Mouse (Mus musculus): ENCODE measurements at regions not wholly inside any gene's neighbourhood (a gene's known extent, or its start where the extent isn't known, plus 50 kb on each side); places are given as distances from the start of the nearest gene placed in this dataset.

- DNase-seq: no peak
Measured at GRCm38 (mm10) chr4:131014301-131015081, 70.3 kb downstream of the Matn1 start.

DNA sequence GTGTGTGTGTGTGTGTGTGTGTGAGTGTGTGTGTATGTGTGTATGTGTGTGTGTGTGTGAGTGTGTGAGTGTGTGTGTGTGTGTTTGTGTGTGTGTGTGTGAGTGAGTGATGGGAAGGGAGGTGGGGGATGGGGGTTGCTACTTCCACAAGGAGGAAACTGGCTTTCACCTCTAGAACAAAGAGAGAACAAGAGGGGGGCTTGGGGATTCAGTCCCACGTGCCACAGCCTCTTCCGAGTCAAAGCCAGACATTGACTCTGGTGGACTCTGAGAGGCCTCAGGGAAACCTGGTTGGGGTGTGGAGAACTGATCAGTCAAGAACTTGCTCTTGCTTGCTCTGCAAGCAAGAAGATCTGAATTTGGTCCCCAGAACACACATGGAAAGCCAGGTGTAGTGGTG, 71.0 kb downstream of the Matn1 start:
- no peak for DNase-seq

GRCm38 (mm10) chr4:131023601-131024000, 79.4 kb downstream of the Matn1 start:
- DNase-seq: no peak

DNA sequence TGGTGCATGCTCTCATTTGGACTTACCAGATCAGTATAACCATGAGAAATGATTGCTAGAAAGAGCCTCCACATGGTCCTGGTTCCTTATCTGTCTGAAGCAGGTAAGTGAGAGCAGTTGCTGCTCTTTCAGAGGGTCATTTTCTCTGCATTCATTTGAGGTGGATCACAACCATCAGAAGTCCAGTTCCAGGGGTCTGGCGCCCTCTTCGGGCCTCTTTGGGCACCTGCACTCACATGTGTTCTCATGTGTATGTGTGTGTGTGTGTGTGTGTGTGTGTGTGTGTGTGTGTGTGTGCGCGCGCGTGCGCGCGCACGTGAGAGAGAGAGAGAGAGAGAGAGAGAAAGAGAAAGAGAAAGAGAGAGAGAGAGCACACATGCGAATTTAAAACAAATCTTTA, 92.1 kb downstream of the Matn1 start:
- DNase-seq: no peak

DNA sequence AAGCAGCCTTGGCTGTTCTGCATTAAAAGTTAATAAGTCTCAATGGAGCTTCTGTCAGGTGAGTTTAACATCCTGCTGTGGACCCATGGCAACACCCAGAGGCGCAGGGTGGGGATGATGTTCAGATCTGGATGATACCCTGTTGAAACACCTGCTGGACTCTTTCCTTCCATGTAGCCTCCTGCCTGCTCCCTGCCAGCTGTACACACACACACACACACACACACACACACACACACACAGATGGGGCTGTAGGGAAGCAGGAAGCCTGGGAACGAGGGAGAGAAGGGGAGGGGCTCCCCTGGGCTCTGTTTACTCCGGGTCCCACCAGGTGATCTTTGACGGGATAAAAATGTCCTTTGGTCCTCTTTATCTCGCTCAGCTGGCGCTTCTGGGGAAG, 93.0 kb downstream of the Matn1 start:
- DNase-seq: no peak

GRCm38 (mm10) chr4:131039686-131040085, 95.5 kb downstream of the Matn1 start:
- DNase-seq: no peak

- DNase-seq: no peak
Measured at GRCm38 (mm10) chr4:131041210-131041609, 97.0 kb downstream of the Matn1 start.

- DNase-seq: no peak
Measured at GRCm38 (mm10) chr4:131046101-131046500, 101.9 kb downstream of the Matn1 start.

- DNase-seq: no peak
Measured at GRCm38 (mm10) chr4:131046969-131047650, 102.9 kb downstream of the Matn1 start.

DNA sequence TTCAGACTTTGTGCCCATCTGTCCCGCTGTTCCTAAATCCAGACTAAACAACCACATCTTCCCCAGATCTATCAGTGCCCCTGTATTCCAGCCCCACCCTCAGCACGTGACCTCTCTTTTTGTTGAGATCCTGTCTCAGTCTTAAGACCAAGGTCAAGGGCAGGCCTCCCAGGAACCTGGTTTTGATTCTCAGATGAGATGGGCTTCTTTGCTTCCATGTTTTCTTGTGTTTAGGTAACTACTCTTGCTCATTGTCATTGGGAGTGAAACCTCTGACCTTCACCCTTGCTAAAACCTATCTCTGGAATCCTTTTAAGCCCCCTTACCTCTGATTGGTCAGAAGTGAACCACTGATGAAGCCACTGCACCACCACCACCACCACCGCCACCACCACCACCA, 112.1 kb downstream of the Matn1 start:
- DNase-seq: no peak

GRCm38 (mm10) chr4:131059572-131059971, 115.4 kb downstream of the Matn1 start:
- no peak for DNase-seq

GRCm38 (mm10) chr4:131060191-131060680, 116.1 kb downstream of the Matn1 start:
- no peak for DNase-seq

GRCm38 (mm10) chr4:131060706-131061105, 116.5 kb downstream of the Matn1 start:
- no peak for DNase-seq

- no peak for DNase-seq
Measured at GRCm38 (mm10) chr4:131062592-131062991, 118.4 kb downstream of the Matn1 start.

- DNase-seq: no peak
Measured at GRCm38 (mm10) chr4:131066186-131066939, 122.2 kb downstream of the Matn1 start.

DNA sequence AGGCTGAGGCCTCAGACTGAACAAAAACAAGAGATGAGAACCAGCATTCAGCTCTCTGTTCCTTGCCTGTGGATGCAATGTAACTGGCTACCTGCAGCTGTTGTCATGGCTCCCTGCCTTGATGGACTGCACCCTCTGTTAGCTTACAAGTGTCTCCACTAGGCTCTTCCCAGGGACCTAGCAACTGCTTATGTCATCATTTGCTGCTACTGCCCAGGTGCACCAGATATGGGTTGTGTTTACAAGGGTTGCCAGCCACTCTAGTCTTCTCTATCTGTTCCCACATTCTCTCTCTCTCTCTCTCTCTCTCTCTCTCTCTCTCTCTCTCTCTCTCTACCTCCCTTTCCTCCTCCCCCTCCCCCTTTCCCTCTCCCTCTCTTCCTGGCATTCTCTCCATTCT, 126.4 kb downstream of the Matn1 start:
- DNase-seq: no peak

- DNase-seq: no peak
Measured at GRCm38 (mm10) chr4:131072623-131073022, 128.4 kb downstream of the Matn1 start.

DNA sequence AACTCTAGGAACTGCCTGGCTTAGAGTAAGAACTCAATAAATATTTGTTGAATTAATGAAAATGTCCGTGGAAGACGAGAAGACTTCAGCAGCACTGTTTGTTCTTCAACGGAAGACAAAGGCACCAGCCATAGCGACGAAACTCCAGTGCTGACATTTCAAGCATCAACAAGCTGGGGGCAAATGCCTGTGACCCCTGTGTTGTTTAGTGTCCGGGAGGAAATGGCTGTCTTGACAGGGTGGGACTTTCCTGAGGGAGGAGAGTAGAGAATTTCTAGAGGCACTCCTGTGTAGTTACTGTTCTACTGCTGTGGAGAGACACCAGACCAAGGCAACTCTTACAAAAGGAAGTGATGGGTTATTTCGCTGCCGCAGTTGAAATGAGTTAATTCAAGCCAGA, 129.2 kb downstream of the Matn1 start:
- DNase-seq: peak; percentile 67

DNA sequence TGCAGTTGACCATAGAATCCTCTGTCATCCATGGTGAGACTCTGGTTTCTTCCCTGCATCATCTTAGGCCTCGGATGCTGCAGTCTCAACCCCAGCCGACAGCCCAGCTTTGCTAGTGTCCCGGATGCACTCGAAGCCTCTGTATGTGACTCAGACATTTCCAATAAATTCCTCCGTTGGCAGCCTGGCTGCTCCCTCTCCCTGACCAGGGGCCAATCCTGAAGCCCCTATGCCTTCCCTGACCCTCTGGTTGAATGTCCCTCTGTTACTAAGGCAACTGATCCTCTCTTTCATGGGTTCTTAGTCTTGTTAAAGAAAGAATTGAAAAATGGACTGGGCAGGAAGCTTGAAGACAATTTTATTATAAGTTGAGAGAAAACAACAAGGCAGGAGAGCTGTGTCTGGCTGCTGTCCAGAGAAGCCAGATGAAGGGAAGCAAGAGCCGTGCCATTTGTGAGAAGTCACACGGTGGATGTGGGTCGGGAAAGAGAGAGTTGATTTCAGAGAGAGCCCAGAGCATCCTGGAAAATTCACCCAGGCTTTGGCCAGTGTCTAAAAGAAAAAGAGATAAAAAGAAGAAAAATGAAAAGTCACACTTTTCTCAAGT, 131.2 kb downstream of the Matn1 start:
- no peak for DNase-seq

DNA sequence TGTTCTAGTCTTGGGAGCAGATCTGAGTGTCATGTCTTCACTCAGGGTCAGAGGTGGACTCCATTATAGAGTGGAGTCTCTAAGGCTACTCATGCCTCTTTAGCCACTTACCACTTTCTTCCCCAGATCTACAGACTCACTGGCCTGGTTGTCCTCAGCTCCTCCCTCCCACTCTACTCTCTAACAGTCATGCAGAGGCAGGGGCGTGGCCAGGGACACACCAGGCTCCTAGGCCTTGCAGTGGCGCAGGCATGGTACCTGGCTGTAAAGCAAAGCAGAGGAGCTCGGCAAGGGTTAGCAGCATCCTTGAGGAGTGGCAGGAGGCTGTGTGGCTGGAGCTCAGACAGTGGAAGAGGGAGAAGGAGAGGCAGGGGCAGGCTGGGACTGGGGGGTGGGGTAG, 132.4 kb downstream of the Matn1 start:
- no peak for DNase-seq

DNA sequence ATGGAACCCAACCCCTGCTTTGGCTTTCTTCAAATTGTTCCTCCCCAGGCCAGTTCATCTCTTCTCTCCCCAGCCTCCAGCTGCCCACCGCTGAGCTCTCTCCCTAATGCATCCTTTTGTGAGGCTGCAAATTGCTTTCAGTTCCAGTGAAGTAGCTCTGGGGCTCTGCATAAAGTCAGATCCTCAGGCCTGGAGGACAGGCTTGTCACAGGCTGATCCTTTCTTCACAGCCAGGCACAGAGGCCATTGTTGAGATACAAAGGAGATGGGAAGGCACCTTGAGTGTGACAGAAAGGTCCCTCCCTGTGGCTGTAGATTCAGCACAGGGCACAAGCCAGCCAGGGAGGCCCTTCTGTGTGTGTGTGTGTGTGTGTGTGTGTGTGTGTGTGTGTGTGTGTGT, 135.9 kb downstream of the Matn1 start:
- no peak for DNase-seq

GRCm38 (mm10) chr4:131083405-131083804, 139.2 kb downstream of the Matn1 start:
- no peak for DNase-seq

DNA sequence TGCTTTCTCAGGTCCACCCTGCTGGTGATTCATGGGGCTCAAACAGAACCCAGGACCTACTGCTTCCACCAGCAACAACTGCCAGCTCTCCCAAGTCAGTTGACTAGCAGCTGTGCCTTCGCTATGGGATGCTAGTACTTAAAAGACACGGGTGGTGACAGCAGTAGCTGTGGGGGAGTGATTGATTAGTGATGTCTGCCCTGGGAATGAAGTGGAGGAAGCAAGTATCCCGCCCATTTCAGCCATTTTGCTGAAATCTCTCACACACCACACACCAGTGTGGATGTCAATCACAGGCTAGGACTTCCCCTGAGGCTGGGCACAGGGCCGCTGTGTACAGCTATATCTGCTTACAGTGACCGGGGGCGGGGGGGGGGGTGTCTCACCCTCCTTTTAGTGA, 153.2 kb downstream of the Matn1 start:
- DNase-seq: no peak

Measured in lung, postnatal 10 days (tissue).